Mouse (Mus musculus): ENCODE data around the gene Sstr2.

DNA sequence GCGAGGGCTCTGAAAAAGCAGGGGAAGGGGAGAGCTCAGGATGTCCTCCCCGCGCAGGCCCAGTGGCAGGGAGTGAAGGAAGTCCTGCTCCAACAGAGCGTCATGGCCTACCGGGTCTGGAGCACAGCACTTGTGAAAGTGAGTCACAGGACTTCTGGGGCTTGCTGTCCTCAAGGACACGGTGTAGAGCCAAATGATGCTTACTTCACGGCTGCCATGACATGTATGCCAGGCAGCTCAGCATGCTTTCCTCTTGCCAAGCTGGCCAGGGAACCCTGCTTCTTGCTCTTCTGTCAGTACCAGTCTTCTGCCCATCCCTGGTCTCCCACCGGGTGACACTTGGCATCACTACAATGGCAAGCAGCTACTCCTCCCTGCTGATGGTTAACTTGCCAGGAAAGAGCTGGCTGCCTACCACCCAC, 37.4 kb downstream of the Sstr2 start:
- TF ChIP-seq CTCF (IDR thresholded peaks at IDR 0.05; ENCODE audit: borderline replicate concordance, insufficient read depth, low read length): no peak
- TF ChIP-seq POLR2A (IDR thresholded peaks at IDR 0.05; ENCODE audit: low read depth, low read length): no peak
